Mouse (Mus musculus) liver, adult 10 weeks (tissue): Measurements from ENCODE around the gene Ctps. TPM values are rescaled to one million over a fixed set of nuclear protein-coding genes. Genes with fewer than 3 reads are reported as not detected.

Source experiments
- polyA plus RNA-seq: library from polyadenylated mRNA; stranded (reverse); fragments of 350-450 nt; fragmentation: Illumina TruSeq; extraction: RNeasy Lipid Tissue Mini Kit (QIAGEN cat#74804); gene quantifications from one replicate; pipeline ENCODE4 v1.2.3, GENCODE M21; 2014; ENCODE audit warnings: low read depth, low replicate concordance

The Ctps gene
- 3.1 TPM for polyA plus RNA-seq

DNA sequence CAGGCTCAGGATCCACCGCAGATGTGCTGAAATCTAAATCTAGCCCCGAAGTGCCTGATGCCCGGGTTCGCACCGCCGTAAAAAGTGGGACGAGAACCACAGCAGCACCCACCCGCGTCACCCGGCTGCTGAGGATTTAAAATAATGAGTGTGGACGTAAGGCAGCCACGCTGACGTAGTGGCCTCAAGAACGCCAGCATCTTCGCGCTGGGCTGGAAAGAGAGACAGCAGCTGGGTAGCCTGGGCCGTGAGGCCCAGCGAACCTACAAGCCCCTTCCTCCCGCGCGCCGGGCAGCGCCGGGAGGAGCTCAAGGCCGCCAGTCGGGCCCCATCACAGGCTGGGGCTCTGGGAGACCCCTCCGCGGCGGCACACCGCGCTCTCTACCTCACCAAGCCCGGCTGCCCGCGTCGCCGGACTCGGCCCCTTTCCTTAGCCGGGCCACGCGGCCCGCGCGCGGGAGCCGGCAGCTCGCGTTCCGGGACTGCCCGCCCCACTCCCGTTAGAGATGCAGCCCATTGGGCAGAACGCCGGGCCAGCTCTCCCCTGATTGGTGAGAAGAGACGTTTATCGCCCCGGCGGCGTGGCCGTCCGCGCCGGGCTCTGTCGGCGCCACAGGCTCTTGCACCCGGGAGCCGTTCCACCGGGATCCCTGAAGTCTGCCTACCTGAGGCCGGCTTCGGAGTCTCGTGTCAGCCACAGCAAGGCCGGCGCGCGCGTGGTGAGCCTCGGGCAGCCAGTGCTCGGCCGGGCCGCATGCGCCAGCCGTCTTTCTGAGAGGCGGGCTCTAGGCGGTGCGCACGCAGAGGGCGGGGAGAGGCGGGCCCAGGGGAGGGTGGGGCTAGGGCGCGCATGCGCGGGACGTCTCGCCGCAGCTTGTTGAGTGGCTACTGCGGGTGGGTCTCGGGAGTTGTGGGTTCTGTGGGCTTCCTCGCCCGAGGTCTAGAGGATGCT is at the start of gene Ctps:
Gene Ctps (minus strand): TSS at position 791 of the 952 bp plus-strand sequence.

DNA sequence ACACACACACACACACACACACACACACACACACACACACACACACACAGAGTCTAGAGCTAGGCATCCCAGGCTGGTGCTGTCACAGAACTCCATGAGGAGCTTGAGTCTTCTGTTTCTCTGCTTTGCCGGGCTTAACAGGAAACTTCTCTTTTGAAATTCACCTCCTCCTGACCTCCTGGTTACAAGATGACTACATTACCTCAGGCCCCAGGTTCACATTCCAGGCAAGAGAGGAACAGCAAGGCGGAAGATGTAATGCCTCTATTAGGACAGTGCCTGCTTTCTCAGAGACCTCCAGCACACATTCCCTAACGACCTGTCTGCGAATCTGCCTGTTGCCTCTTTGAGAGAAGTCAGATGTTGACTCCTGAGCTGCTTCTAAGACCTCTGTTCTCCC is 18.4 kb upstream of the Ctps start, which contains the start of gene Gm8439:
Gene Gm8439 (plus strand): TSS at position 301 of the 400 bp plus-strand sequence.

DNA sequence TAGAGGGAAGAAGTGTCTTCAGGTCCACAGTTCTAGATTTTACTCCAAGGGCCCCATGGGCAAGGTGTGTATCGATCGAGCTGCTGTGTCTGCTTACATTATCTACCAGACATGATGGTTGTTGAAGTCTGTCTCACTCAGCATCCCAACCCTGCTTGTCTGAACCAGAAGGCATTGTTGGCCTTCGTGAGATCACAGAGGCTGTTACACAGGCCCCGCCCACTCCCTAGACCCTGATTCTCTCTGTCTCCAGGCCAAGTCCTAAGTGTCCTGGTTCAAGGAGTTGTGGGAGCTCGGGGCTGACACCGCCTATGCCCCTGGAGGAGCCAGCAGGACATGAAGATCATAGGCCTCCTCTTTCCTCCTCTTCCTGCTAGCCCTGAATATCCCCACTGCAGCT is 38.1 kb downstream of the Ctps start, which contains the start of gene Slfnl1:
Gene Slfnl1 (plus strand): TSS at position 246 of the 400 bp plus-strand sequence.

Other genes starting within 250 kb of the Ctps start
- gene Scmh1, start 165.0 kb downstream of the Ctps start, polyA plus RNA-seq, result 4.3 TPM
- not detected for gene Slfnl1, start 38.0 kb downstream of the Ctps start, polyA plus RNA-seq
- not detected for gene Gm8439, start 18.5 kb upstream of the Ctps start, polyA plus RNA-seq
- gene Cited4, start 96.3 kb upstream of the Ctps start, polyA plus RNA-seq, result not detected
- gene Kcnq4, start 178.3 kb upstream of the Ctps start, polyA plus RNA-seq, result not detected